Mouse (Mus musculus): ENCODE data around the gene Rab28. TPM values are rescaled to one million over a fixed set of nuclear protein-coding genes. Genes with fewer than 3 reads are reported as not detected.

Gene Rab28
- polyA plus RNA-seq, 1 experiment = 27.2 TPM

DNA sequence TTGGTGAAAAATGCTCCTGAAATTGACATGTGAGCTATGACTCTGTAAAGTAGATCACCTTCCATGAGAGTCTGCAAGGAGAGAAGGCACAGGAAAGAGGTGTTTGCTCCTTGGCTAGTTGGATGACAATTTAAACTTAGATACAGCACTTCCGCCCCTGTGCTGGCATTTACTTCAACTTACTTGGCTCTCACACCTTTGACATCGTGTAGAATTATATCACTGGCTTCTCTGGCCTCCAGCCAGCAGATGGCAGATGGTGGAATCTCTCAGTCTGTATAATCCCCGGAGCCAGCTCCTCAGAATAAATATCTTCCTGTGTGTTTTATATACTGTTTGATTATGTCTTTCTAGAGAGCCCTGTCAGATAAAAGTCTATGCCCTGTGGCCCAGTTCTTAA, 112.8 kb downstream of the Rab28 start:
- Histone ChIP-seq H3K27me3 (replicated peaks; ENCODE audit: control insufficient read depth, insufficient read depth, low read length) (no peaks in the 10 kb centered on the region), H3K36me3 (ENCODE audit: control insufficient read depth, insufficient read depth, low read length) (no peaks in the 10 kb centered on the region), H3K4me3 (ENCODE audit: insufficient read depth, low read depth, low read length) (no peak overlapping the region), H3K4me1 (ENCODE audit: control insufficient read depth, insufficient read depth, low read length) (no peaks in the 10 kb centered on the region), H3K27ac (ENCODE audit: insufficient read depth, low read depth, low read length) (no peak overlapping the region)
- DNase-seq = no peak
- WGBS = 59% methylated on average over 3 of the region's 3 CpGs
- TF ChIP-seq CTCF (conservative IDR thresholded peaks at IDR 0.05; ENCODE audit: insufficient read depth, insufficient read length, low read depth, low read length) (no peak), POLR2A (IDR thresholded peaks at IDR 0.05; ENCODE audit: low read depth, low read length) (no peak)

DNA sequence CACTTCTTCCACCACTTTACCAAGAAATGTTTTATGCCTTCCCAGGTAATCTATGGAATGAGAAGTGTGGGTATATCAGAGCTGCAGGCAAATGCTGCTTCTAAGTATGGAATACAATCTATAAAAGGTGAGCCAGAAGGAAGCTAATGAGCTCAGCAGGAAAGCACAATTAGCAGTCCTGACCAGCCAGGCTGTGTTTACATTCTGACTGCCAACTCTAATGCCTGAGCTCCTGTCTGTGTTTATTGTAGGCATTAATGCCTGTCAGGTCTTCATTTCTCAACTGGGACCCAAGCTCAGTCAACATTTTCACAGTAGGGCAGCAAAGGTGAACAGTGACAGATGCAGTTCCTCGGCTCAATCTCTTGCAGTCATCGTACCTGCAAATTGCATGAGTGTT, 129.9 kb downstream of the Rab28 start:
- Histone ChIP-seq H3K36me3 (ENCODE audit: control insufficient read depth, insufficient read depth, low read length) (no peaks in the 10 kb centered on the region), H3K27ac (ENCODE audit: insufficient read depth, low read depth, low read length) (no peak overlapping the region), H3K4me3 (ENCODE audit: insufficient read depth, low read depth, low read length) (no peak overlapping the region), H3K4me1 (ENCODE audit: control insufficient read depth, insufficient read depth, low read length) (no peaks in the 10 kb centered on the region), H3K27me3 (replicated peaks; ENCODE audit: control insufficient read depth, insufficient read depth, low read length) (no peaks in the 10 kb centered on the region)
- no peak for DNase-seq
- WGBS = 85% methylated on average over 2 of the region's 2 CpGs
- no peak for TF ChIP-seq POLR2A (IDR thresholded peaks at IDR 0.05; ENCODE audit: low read depth, low read length)
- no peak for TF ChIP-seq CTCF (conservative IDR thresholded peaks at IDR 0.05; ENCODE audit: insufficient read depth, insufficient read length, low read depth, low read length)

Other genes starting within 250 kb of the Rab28 start
- not detected in 2 replicates for gene Nkx3-2, start 56.3 kb upstream of the Rab28 start, polyA plus RNA-seq (2012; rRNA removed)
- 3.2 and 3.6 TPM in 2 replicates for gene Bod1l, start 136.2 kb upstream of the Rab28 start, polyA plus RNA-seq (2012; rRNA removed)

Data from kidney, adult 2 months (tissue).